Mouse (Mus musculus) spleen, adult 2 months (tissue): Measurements from ENCODE around the gene Arhgap8.

Source experiments
- CTCF ChIP-seq: fragments of 200-500 bp; IDR thresholded peaks from 2 replicates; pipeline ENCODE4 v1.5.1; 2011; ENCODE audit warnings: mild to moderate bottlenecking, inconsistent platforms; ENCODE audit not compliant: insufficient read depth, insufficient read length, insufficient replicate concordance; ENCODE audit errors: extremely low read depth
- POLR2A ChIP-seq: fragments of 200-500 bp; IDR thresholded peaks from 2 replicates; pipeline ENCODE4 v1.6.1; 2011; ENCODE audit warnings: low read depth, low read length, inconsistent platforms

DNA sequence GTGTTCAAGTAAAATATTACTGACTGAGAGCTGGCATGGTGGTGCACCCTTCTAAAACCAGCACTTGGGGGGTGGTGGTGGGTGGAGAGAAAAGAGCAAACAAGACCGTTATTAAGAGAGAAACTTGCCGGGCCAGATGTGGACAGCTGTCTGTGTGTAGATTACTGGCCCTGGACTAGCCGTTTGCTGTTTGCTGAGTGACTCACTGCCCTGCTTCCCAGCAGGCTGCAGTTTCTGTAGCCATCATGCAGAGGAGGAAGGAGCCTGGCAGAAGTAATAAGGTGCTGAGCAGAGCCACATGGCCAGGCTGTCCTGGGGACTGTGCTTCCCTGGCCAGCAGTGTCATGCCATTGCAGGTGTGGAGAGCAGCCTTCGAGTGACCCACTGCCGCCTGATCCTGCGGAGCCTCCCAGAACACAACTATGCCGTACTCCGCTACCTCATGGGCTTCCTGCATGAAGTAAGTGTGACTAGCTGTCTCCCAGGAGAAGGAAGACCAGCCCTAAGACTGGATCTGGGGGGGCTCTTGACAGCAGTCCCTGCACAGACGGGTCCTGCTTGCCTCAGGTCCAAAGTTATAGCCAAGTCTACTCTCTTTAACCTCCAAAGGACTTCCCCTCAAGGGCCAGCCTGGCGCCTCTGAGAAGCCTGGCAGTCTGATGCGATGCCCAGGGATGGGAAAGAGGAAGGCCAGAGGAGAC lies 49.9 kb downstream of the Arhgap8 start:
- no peak for TF ChIP-seq CTCF
- TF ChIP-seq POLR2A = no peak
